Mouse (Mus musculus): ENCODE results near the gene Atxn3. TPM values are rescaled to one million over a fixed set of nuclear protein-coding genes. Genes with fewer than 3 reads are reported as not detected.

Atxn3 gene
- total RNA-seq, 4 experiments from 2014 or later: 3.0 to 6.7 (median 5.2) TPM

DNA sequence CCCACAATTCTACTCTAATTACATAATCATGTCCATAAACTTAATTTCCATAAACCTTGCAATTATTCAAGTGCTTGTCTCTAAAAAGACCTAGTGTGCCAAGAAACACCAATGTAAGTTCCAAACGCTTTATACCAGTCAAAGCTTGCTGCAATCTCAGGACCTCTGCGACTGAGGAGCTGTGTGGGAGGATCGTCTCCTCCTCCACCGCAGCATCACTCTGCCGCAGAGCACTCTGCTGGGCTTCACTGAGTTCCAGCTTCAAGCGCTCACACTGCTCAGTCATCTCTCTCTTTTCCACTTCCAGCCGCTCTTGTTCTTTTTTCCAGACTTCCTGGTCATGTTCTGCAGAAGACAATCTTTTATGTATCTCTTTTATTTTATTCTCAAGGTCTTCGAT is 64.8 kb downstream of the Atxn3 start:
- DNase-seq (ENCODE audit: low spot score in 2 of 2): no peak

DNA sequence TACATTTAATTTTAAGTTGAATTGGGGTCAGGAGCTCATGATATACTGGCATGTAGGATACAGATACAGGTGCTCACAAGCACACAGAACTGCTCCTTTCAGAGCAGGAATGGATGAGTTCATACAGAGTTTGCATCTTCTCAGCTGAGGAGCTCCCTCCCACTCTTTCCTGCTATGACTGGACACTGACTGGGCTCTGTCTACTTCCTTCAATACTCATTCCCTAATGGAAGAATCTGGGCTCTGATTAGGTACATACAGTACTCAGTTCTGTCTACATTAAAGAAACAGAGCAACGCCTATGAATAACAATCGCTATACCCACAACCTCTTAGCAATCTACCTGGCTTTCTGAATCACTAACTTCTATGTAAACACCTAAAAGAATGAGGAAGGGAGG is 65.2 kb downstream of the Atxn3 start:
- no peak for DNase-seq (ENCODE audit: low spot score in 2 of 2)

DNA sequence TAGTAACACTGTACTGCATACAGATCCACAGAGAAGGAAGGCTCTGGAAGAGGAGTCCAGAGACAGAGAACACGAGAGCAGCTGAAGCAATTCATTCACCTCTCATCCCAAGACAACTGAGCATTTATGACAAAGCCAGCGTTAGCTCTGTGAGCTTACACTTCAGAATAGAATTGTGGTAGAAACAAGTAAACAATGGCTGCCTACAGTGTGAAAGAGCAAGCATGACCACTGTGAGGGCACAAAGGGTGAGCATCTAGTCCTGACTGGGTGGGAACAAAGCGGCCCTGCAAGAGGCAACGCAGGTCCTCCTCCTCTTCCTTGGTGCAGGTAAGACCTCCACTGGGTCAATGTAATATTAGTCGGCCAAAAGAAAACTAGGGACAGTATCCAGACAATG is 67.0 kb downstream of the Atxn3 start:
- DNase-seq (ENCODE audit: low spot score in 2 of 2): no peak

DNA sequence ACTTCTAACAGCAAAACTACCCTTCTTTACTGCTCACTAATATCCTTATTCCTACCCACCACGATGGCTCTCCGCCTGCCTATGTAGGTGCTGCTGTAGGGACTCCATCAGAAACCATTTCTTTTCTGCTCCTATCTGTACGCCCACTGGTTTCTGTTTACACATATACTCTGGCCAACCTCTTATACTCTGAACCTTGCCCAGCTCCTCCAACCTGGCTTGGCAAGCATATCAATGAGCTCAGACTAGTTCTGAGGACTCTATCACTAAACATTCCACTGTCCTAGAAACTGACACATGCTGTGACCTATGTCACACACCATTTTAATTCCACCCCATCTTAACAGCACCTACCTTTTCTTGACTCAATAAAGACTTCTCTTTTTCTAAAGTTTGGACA is 68.7 kb downstream of the Atxn3 start:
- DNase-seq (ENCODE audit: low spot score in 2 of 2): no peak

DNA sequence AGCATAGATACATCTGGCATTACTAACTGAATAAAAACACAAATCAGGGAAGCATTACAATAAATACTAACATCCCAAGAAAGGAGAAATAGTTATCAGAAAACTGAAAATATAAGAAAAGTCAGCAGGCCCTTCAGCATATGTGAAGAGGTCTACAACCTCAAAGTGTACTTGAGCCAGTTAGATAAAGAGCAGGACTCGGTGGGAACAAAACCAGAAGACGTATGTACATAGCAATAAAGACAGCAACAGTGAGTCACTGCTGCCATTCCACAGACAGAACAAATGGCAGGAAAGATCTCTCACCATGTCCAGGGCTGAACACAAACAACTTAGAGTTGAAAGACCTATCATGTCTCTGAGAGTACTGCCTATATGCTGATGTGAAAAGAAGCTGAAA is 69.7 kb downstream of the Atxn3 start:
- DNase-seq (ENCODE audit: low spot score in 2 of 2): no peak

DNA sequence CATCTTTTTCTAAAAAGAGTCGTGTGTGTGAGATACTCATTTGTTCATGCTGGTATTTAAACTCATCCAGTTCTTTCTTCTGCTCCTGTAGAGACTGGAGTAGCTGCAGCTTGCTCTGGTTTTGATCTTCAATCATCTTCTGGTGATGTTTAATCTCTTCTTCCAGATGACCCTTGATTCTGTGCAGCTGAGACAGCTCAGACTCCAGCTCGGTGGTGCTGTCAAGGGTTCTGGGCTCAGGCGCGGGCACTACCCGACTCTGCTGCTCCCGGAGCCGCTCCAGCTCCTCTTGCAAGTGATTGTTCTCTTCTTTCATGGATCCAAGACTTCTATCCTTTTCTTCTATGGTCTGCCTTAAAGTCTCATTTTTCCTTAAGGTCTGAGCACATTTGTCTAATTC is 73.1 kb downstream of the Atxn3 start:
- no peak for DNase-seq (ENCODE audit: low spot score in 2 of 2)

DNA sequence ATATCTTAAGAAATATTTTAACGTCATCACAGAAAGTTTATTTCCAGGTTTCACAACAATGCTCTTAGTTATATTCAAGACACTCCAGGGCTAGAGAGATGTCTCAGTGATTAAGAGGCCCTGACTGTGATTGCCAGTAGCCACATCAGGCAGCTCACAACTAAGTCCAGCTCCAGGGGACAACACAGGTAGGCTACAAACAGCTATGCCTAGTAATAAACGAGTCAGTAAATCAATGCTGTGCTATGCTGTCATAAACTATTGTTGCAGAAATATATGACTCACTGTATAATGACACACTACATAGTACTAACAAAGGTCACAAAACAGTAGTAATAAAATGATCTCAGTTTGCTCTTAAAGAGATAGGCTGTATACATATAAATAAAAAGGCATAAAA is 81.7 kb downstream of the Atxn3 start:
- DNase-seq (ENCODE audit: low spot score in 2 of 2): no peak

DNA sequence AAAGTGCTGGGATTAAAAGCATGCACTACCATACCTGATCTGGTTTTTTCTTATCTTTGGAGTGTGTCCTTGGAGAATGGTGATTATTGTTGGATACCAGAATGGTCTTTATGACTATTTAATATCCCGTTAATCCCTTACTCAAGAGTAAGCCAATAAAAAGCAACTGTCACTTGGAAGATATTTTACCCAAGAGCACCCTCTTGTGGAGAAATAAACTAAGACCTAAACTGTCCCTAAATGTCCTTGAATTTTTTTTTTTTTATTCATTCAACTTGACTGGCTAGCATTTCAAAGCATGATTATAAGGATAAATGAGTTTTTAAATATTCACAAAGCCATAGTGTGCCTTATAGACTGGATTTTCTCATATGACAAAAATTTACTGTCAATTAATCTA is 82.9 kb downstream of the Atxn3 start:
- no peak for DNase-seq (ENCODE audit: low spot score in 2 of 2)

Other genes starting within 250 kb of the Atxn3 start
- under 1 TPM; 0.10 to 0.36 (median 0.23) TPM for gene Tc2n, start 239.7 kb downstream of the Atxn3 start, total RNA-seq (2022)
- gene Fbln5, start 139.2 kb downstream of the Atxn3 start, total RNA-seq (2022): 10 to 100 TPM in 2 of 4 experiments, 1 to 10 TPM in 2; 7.9 to 13.3 (median 10.9) TPM
- 10 to 100 TPM; 22.1 to 26.8 (median 23.4) TPM for gene Trip11, start 45.0 kb downstream of the Atxn3 start, total RNA-seq (2022)
- gene Cpsf2, start 17.7 kb upstream of the Atxn3 start, total RNA-seq (2022): 10 to 100 TPM in 2 of 4 experiments, 1 to 10 TPM in 2; 8.8 to 10.7 (median 10.0) TPM
- not detected for gene Slc24a4, start 170.5 kb upstream of the Atxn3 start, total RNA-seq (2022)

All from gastrocnemius, adult 8-10 months (tissue).